Mouse (Mus musculus) C3H10T1/2 (cell line): ENCODE measurements around the gene Gm5475. TPM values are rescaled to one million over a fixed set of nuclear protein-coding genes. Genes with fewer than 3 reads are reported as not detected.

Source experiments
- polyA plus RNA-seq, 2 experiments: library from polyadenylated mRNA; unstranded; fragments of >200 nt; fragmentation: generic; extraction: Trizol; gene quantifications; one replicate each; pipeline ENCODE4 v1.2.1; 2012; ENCODE audit warnings: missing spikeins in 2 of 2

Gene Gm5475
- under 1 TPM; 0.02 to 0.08 TPM for polyA plus RNA-seq

DNA sequence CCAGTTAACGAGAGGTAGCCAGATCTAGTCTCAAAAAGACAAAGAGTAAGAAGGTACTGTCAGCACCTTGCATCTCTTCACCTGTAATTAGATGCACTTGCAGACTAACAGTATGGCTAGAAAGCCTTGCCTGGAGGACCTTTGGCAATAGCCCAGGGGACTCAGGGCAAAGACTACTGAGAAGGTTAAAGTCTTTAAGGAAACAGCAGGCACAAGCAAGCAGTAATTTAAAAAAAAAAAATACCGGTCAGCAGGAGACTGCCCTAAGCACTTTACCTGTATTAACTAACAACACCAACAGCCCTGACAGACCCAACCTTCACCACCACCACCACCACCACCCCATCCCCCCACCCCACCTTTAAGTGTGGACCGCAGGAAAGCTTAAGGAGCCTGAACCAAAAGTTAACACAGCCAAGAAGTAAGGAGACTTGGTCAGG, at the start of gene Gm5475:
Gm5475 (plus strand) TSS at position 390 of the 440 bp plus-strand sequence.

GRCm38 (mm10) chr15:100424396-100425122, 2.6 kb downstream of the Gm5475 start, which contains the start of gene Slc11a2:
TSS of gene Slc11a2 (minus strand) at chr15:100425072.

GRCm38 (mm10) chr15:100468295-100469188, 46.6 kb downstream of the Gm5475 start, which contains the start of gene Letmd1:
TSS of gene Letmd1 (plus strand) at chr15:100469023.

Other genes starting within 250 kb of the Gm5475 start
- 10 to 100 TPM in 1 of 2 experiments, 1 to 10 TPM in 1; 2.3 to 15.4 TPM for gene Atf1, start 194.3 kb upstream of the Gm5475 start, polyA plus RNA-seq
- gene Tmprss12, start 141.3 kb upstream of the Gm5475 start, polyA plus RNA-seq: not detected
- 10 to 100 TPM in 1 of 2 experiments, 1 to 10 TPM in 1; 2.0 to 49.4 TPM for gene Mettl7a1, start 118.0 kb upstream of the Gm5475 start, polyA plus RNA-seq
- gene Mettl7a3, start 87.2 kb upstream of the Gm5475 start, polyA plus RNA-seq: under 1 TPM in 1 of 2 experiments, not detected in 1; 0.11 TPM
- gene Methig1, start 69.0 kb upstream of the Gm5475 start, polyA plus RNA-seq: under 1 TPM in 1 of 2 experiments, not detected in 1; 0.07 TPM
- gene Mettl7a2, start 68.9 kb upstream of the Gm5475 start, polyA plus RNA-seq: under 1 TPM in 1 of 2 experiments, not detected in 1; 0.27 TPM
- not detected for gene Higd1c, start 57.6 kb upstream of the Gm5475 start, polyA plus RNA-seq
- 10 to 100 TPM; 13.3 to 21.8 TPM for gene Slc11a2, start 2.9 kb downstream of the Gm5475 start, polyA plus RNA-seq
- 10 to 100 TPM; 12.0 to 25.4 TPM for gene Letmd1, start 46.9 kb downstream of the Gm5475 start, polyA plus RNA-seq
- 1 to 10 TPM; 1.1 to 6.7 TPM for gene Csrnp2, start 73.3 kb downstream of the Gm5475 start, polyA plus RNA-seq
- gene Tfcp2, start 129.9 kb downstream of the Gm5475 start, polyA plus RNA-seq: 10 to 100 TPM in 1 of 2 experiments, 1 to 10 TPM in 1; 1.8 to 17.6 TPM
- gene Pou6f1, start 177.8 kb downstream of the Gm5475 start, polyA plus RNA-seq: 10 to 100 TPM in 1 of 2 experiments, 1 to 10 TPM in 1; 3.1 to 27.1 TPM
- 100 to 1,000 TPM in 1 of 2 experiments, 10 to 100 TPM in 1; 73.0 to 149 TPM for gene Dazap2, start 193.2 kb downstream of the Gm5475 start, polyA plus RNA-seq
- under 1 TPM in 1 of 2 experiments, not detected in 1; 0.07 TPM for gene Smagp, start 214.8 kb downstream of the Gm5475 start, polyA plus RNA-seq
- not detected for gene Bin2, start 247.4 kb downstream of the Gm5475 start, polyA plus RNA-seq